Mouse (Mus musculus) olfactory bulb, adult 2 months (tissue): Measurements from ENCODE around the gene Ccdc186. TPM values are rescaled to one million over a fixed set of nuclear protein-coding genes. Genes with fewer than 3 reads are reported as not detected.

Experiments
- H3K27ac ChIP-seq: fragments of 200-500 bp; 2 replicates; pipeline ENCODE4 v1.5.1; 2012; ENCODE audit warnings: low read depth, low read length; ENCODE audit not compliant: insufficient read depth
- H3K4me1 ChIP-seq: fragments of 200-500 bp; 2 replicates; pipeline ENCODE4 v1.6.1; 2012; ENCODE audit warnings: low read length; ENCODE audit not compliant: control insufficient read depth, insufficient read depth
- H3K4me3 ChIP-seq: fragments of 200-500 bp; 2 replicates; pipeline ENCODE4 v1.5.1; 2012; ENCODE audit warnings: mild to moderate bottlenecking, low read depth, low read length, moderate library complexity; ENCODE audit not compliant: insufficient read depth
- CTCF ChIP-seq: fragments of 200-500 bp; IDR thresholded peaks from 2 replicates; pipeline ENCODE4 v1.5.1; 2012; ENCODE audit warnings: low read depth, mild to moderate bottlenecking, low read length, moderate library complexity; ENCODE audit not compliant: insufficient read depth
- POLR2A ChIP-seq: fragments of 200-500 bp; IDR thresholded peaks from 2 replicates; pipeline ENCODE4 v1.6.1; 2012; ENCODE audit warnings: mild to moderate bottlenecking, low read depth, low read length, moderate library complexity; ENCODE audit not compliant: insufficient read depth
- WGBS: fragments of 180-500 bp; shearing (Covaris S2); methylation state at CpG from one replicate; pipeline ENCODE4 v1.1.7; 2018; 5-methylcytosine and 5-hydroxymethylcytosine counted together
- polyA plus RNA-seq: library from polyadenylated mRNA; stranded (reverse); fragments of >200 nt; gene quantifications from 2 replicates; pipeline ENCODE4 v1.2.4, GENCODE M21; 2012; ENCODE audit warnings: low replicate concordance; ENCODE audit not compliant: missing spikeins, insufficient read depth, insufficient read length

Gene Ccdc186
- polyA plus RNA-seq, result not detected in 2 replicates

- under 1% methylated on average over 79 of the region's 79 CpGs for WGBS
- H3K4me3 ChIP-seq, result peak within 1 kb of the TSS; percentile 88
- TF ChIP-seq POLR2A, result peak; percentile 74
- no peak for TF ChIP-seq CTCF
- H3K4me1 ChIP-seq, result peaks cover 12% of the 10 kb centered on the region
- H3K27ac ChIP-seq, result peak within 1 kb of the TSS; percentile 79
These were observed at the start of gene Ccdc186 for GRCm38 (mm10) chr19:56821798-56822447. Ccdc186 (minus strand) TSS chr19:56822190.

- TF ChIP-seq POLR2A, result no peak
- TF ChIP-seq CTCF, result no peak
- no peak overlapping the region for H3K27ac ChIP-seq
- no peaks in the 10 kb centered on the region for H3K4me1 ChIP-seq
- 90% methylated on average over 4 of the region's 4 CpGs for WGBS
- H3K4me3 ChIP-seq, result no peak overlapping the region
These were observed 45.7 kb upstream of the Ccdc186 start for GRCm38 (mm10) chr19:56867701-56868100.

- WGBS, result 79% methylated on average over 5 of the region's 5 CpGs
- no peak overlapping the region for H3K27ac ChIP-seq
- no peak for TF ChIP-seq CTCF
- TF ChIP-seq POLR2A, result no peak
- H3K4me3 ChIP-seq, result no peak overlapping the region
- H3K4me1 ChIP-seq, result no peaks in the 10 kb centered on the region
These were observed 34.5 kb upstream of the Ccdc186 start for GRCm38 (mm10) chr19:56856455-56856854.

GRCm38 (mm10) chr19:56852590-56852989 is 30.6 kb upstream of the Ccdc186 start:
- no peaks in the 10 kb centered on the region for H3K4me1 ChIP-seq
- no peak overlapping the region for H3K4me3 ChIP-seq
- H3K27ac ChIP-seq, result no peak overlapping the region
- TF ChIP-seq POLR2A (no peak), CTCF (no peak)

GRCm38 (mm10) chr19:56842974-56843373 is 21.0 kb upstream of the Ccdc186 start:
- WGBS, result 86% methylated on average over 12 of the region's 12 CpGs
- H3K4me1 ChIP-seq, result no peaks in the 10 kb centered on the region
- TF ChIP-seq POLR2A (no peak), CTCF (no peak)
- no peak overlapping the region for H3K27ac ChIP-seq
- no peak overlapping the region for H3K4me3 ChIP-seq

GRCm38 (mm10) chr19:56838942-56839706 is 17.1 kb upstream of the Ccdc186 start:
- Histone ChIP-seq H3K27ac (no peak overlapping the region), H3K4me3 (no peak overlapping the region), H3K4me1 (peaks cover 4% of the 10 kb centered on the region; the same call in 1 of the 2 replicates)
- no peak for TF ChIP-seq CTCF
- no peak for TF ChIP-seq POLR2A
- 90% methylated on average over 17 of the region's 17 CpGs for WGBS

- no peak overlapping the region for H3K27ac ChIP-seq
- H3K4me1 ChIP-seq, result peaks cover 4% of the 10 kb centered on the region; the same call in 1 of the 2 replicates
- 21% methylated on average over 9 of the region's 9 CpGs for WGBS
- H3K4me3 ChIP-seq, result no peak overlapping the region
- no peak for TF ChIP-seq CTCF
- TF ChIP-seq POLR2A, result no peak
These were observed 13.3 kb upstream of the Ccdc186 start for GRCm38 (mm10) chr19:56835340-56835739.

- peaks cover 5% of the 10 kb centered on the region; the same call in 1 of the 2 replicates for H3K4me1 ChIP-seq
- H3K27ac ChIP-seq, result no peak overlapping the region
- H3K4me3 ChIP-seq, result no peak overlapping the region
- 95% methylated on average over 4 of the region's 4 CpGs for WGBS
- no peak for TF ChIP-seq POLR2A
- no peak for TF ChIP-seq CTCF
These were observed 8.2 kb upstream of the Ccdc186 start for GRCm38 (mm10) chr19:56830163-56830562.

GRCm38 (mm10) chr19:56829267-56829666 is 7.3 kb upstream of the Ccdc186 start:
- H3K4me3 ChIP-seq, result no peak overlapping the region
- TF ChIP-seq POLR2A (no peak), CTCF (no peak)
- WGBS, result 93% methylated on average over 9 of the region's 9 CpGs

More at GRCm38 (mm10) chr19:56829267-56829666, 7.3 kb upstream of the Ccdc186 start:
- H3K4me1 ChIP-seq, result peaks cover 4% of the 10 kb centered on the region; the same call in 1 of the 2 replicates
- H3K27ac ChIP-seq, result no peak overlapping the region
